Mouse (Mus musculus) kidney, postnatal 0 days (tissue): ENCODE measurements at regions not wholly inside any gene's neighbourhood (a gene's known extent, or its start where the extent isn't known, plus 50 kb on each side); places are given as distances from the start of the nearest gene placed in this dataset.
A peak's percentile ranks its signal among the peaks of the same experiment; 100 is the strongest.

ENCODE experiments used
- ATAC-seq: fragments of 200-750 bp; cut with Nextera tagmentation; replicated peaks from 2 replicates; pipeline ENCODE4 v1.8.0; 2017; ENCODE audit warnings: low read depth, moderate number of reproducible peaks, moderate TSS enrichment, moderate library complexity; ENCODE audit not compliant: low FRiP score
- DNase-seq: peaks from one replicate; pipeline ENCODE4 v3.0.0-alpha.2; 2016; ENCODE audit warnings: low spot score
- H3K27ac ChIP-seq: fragments of 300-500 bp; sonication (generic); 2 replicates; pipeline ENCODE4 v1.5.1; 2014; ENCODE audit warnings: mild to moderate bottlenecking
- H3K27me3 ChIP-seq: fragments of 300-500 bp; sonication (generic); 2 replicates; pipeline ENCODE4 v1.6.1; 2014; ENCODE audit warnings: low read length, mixed read lengths; ENCODE audit not compliant: insufficient read depth
- H3K36me3 ChIP-seq: fragments of 300-500 bp; sonication (generic); 2 replicates; pipeline ENCODE4 v1.6.1; 2014; ENCODE audit warnings: low read length, mixed read lengths; ENCODE audit not compliant: insufficient read depth
- H3K4me1 ChIP-seq: fragments of 300-500 bp; sonication (generic); replicated peaks from 2 replicates; pipeline ENCODE4 v1.6.1; 2014; ENCODE audit warnings: antibody characterized with exemption, low read length, mixed read lengths; ENCODE audit not compliant: insufficient read depth
- H3K4me2 ChIP-seq: fragments of 300-500 bp; sonication (generic); 2 replicates; pipeline ENCODE4 v1.6.1; 2014; ENCODE audit warnings: mild to moderate bottlenecking, low read length, moderate library complexity, mixed read lengths
- H3K4me3 ChIP-seq: fragments of 300-500 bp; sonication (generic); replicated peaks from 2 replicates; pipeline ENCODE4 v1.5.1; 2014; ENCODE audit warnings: low read depth, low read length
- H3K9ac ChIP-seq: fragments of 300-500 bp; sonication (generic); 2 replicates; pipeline ENCODE4 v1.6.1; 2014; ENCODE audit warnings: low read depth, low read length
- H3K9me3 ChIP-seq: fragments of 300-500 bp; sonication (generic); replicated peaks from 2 replicates; pipeline ENCODE4 v1.6.1; 2016; ENCODE audit warnings: low read length, inconsistent platforms, mixed read lengths
- CTCF ChIP-seq: IDR thresholded peaks from 2 replicates; pipeline ENCODE4 v1.5.1; 2016; ENCODE audit warnings: antibody characterized with exemption, low read depth, mild to moderate bottlenecking, moderate library complexity
- WGBS: fragments of 180-500 bp; shearing (Covaris S2); extraction: QIAGEN DNeasy Blood & Tissue Kit; methylation state at CpG from one replicate; pipeline ENCODE4 v1.1.7; 2014; 5-methylcytosine and 5-hydroxymethylcytosine counted together

GRCm38 (mm10) chr8:79572526-79572925 is 66.9 kb upstream of the Otud4 start:
- no peaks in the 10 kb centered on the region for H3K9me3 ChIP-seq
- no peak for DNase-seq
- no peak overlapping the region for H3K4me2 ChIP-seq
- ATAC-seq, result no peak
- no peak overlapping the region for H3K4me3 ChIP-seq
- WGBS, result 95% methylated on average over 5 of the region's 5 CpGs
- no peaks in the 10 kb centered on the region for H3K27me3 ChIP-seq
- H3K27ac ChIP-seq, result no peak overlapping the region
- TF ChIP-seq CTCF, result no peak
- no peaks in the 10 kb centered on the region for H3K36me3 ChIP-seq
- H3K4me1 ChIP-seq, result no peaks in the 10 kb centered on the region
- H3K9ac ChIP-seq, result no peak overlapping the region

- no peak overlapping the region for H3K4me3 ChIP-seq
- H3K4me1 ChIP-seq, result no peaks in the 10 kb centered on the region
- H3K36me3 ChIP-seq, result no peaks in the 10 kb centered on the region
- H3K27me3 ChIP-seq, result no peaks in the 10 kb centered on the region
- no peak for TF ChIP-seq CTCF
- H3K9me3 ChIP-seq, result no peaks in the 10 kb centered on the region
- ATAC-seq, result no peak
- H3K27ac ChIP-seq, result no peak overlapping the region
- no peak overlapping the region for H3K4me2 ChIP-seq
- no peak overlapping the region for H3K9ac ChIP-seq
- 93% methylated on average over 6 of the region's 6 CpGs for WGBS
- no peak for DNase-seq
Measured at GRCm38 (mm10) chr8:79563101-79563500, 76.3 kb upstream of the Otud4 start.

- peak; percentile 43; the same call in 1 of the 2 replicates for TF ChIP-seq CTCF
- ATAC-seq (no peak), DNase-seq (no peak)
- Histone ChIP-seq H3K4me2 (no peak overlapping the region), H3K4me1 (no peaks in the 10 kb centered on the region), H3K36me3 (no peaks in the 10 kb centered on the region), H3K27ac (no peak overlapping the region), H3K4me3 (no peak overlapping the region), H3K27me3 (no peaks in the 10 kb centered on the region), H3K9ac (no peak overlapping the region), H3K9me3 (no peaks in the 10 kb centered on the region)
- WGBS, result 78% methylated on average over 8 of the region's 8 CpGs
Measured at GRCm38 (mm10) chr8:79562669-79563068, 76.7 kb upstream of the Otud4 start.

- Histone ChIP-seq H3K27ac (no peak overlapping the region), H3K9ac (no peak overlapping the region), H3K36me3 (no peaks in the 10 kb centered on the region), H3K4me3 (no peak overlapping the region), H3K4me1 (no peaks in the 10 kb centered on the region), H3K9me3 (no peaks in the 10 kb centered on the region), H3K4me2 (no peak overlapping the region), H3K27me3 (no peaks in the 10 kb centered on the region)
- peak; percentile 59; the same call in 1 of the 2 replicates for ATAC-seq
- 40% methylated on average over 11 of the region's 11 CpGs for WGBS
- DNase-seq, result peak; percentile 49
- no peak for TF ChIP-seq CTCF
Measured at GRCm38 (mm10) chr8:79562071-79562581, 77.3 kb upstream of the Otud4 start.

- H3K36me3 ChIP-seq, result no peaks in the 10 kb centered on the region
- H3K4me2 ChIP-seq, result no peak overlapping the region
- no peak overlapping the region for H3K9ac ChIP-seq
- no peak overlapping the region; the same call in 1 of the 2 replicates for H3K27ac ChIP-seq
- no peaks in the 10 kb centered on the region for H3K9me3 ChIP-seq
- no peak overlapping the region for H3K4me3 ChIP-seq
- TF ChIP-seq CTCF, result no peak
- no peak for ATAC-seq
- 62% methylated on average over 9 of the region's 9 CpGs for WGBS
- H3K4me1 ChIP-seq, result no peaks in the 10 kb centered on the region
- no peaks in the 10 kb centered on the region for H3K27me3 ChIP-seq
- no peak for DNase-seq
Measured at GRCm38 (mm10) chr8:79561269-79562063, 78.0 kb upstream of the Otud4 start.

- no peaks in the 10 kb centered on the region for H3K9me3 ChIP-seq
- H3K36me3 ChIP-seq, result no peaks in the 10 kb centered on the region
- TF ChIP-seq CTCF, result no peak
- no peaks in the 10 kb centered on the region for H3K27me3 ChIP-seq
- H3K9ac ChIP-seq, result no peak overlapping the region
- H3K4me2 ChIP-seq, result no peak overlapping the region
- H3K4me3 ChIP-seq, result no peak overlapping the region
- ATAC-seq (no peak), DNase-seq (no peak)
- no peak overlapping the region for H3K27ac ChIP-seq
- WGBS, result 88% methylated on average over 6 of the region's 6 CpGs
- H3K4me1 ChIP-seq, result no peaks in the 10 kb centered on the region
Measured at GRCm38 (mm10) chr8:79559516-79559915, 79.9 kb upstream of the Otud4 start.
